Mouse (Mus musculus) liver, postnatal 0 days (tissue): ENCODE measurements around the gene Arpp21. TPM values are rescaled to one million over a fixed set of nuclear protein-coding genes. Genes with fewer than 3 reads are reported as not detected.

Source experiments
- ATAC-seq: fragments of 200-750 bp; cut with Nextera tagmentation; 2 replicates; pipeline ENCODE4 v1.8.0; 2017; ENCODE audit warnings: mild to moderate bottlenecking, moderate library complexity
- DNase-seq: peaks from one replicate; pipeline ENCODE4 v3.0.0-alpha.2; 2016
- H3K27ac ChIP-seq: fragments of 300-500 bp; sonication (generic); 2 replicates; pipeline ENCODE4 v1.5.1; 2014; ENCODE audit warnings: antibody characterized with exemption, moderate library complexity, mild to moderate bottlenecking, low read depth
- H3K27me3 ChIP-seq: fragments of 300-500 bp; sonication (generic); 2 replicates; pipeline ENCODE4 v1.6.1; 2014; ENCODE audit warnings: low read length, control low read depth, mixed read lengths; ENCODE audit not compliant: insufficient read depth
- H3K36me3 ChIP-seq: fragments of 300-500 bp; sonication (generic); replicated peaks from 2 replicates; pipeline ENCODE4 v1.6.1; 2014; ENCODE audit warnings: mild to moderate bottlenecking, control low read depth, low read length, moderate library complexity, mixed read lengths; ENCODE audit not compliant: insufficient read depth
- H3K4me1 ChIP-seq: fragments of 300-500 bp; sonication (generic); 2 replicates; pipeline ENCODE4 v1.6.1; 2014; ENCODE audit warnings: antibody characterized with exemption, mild to moderate bottlenecking, control low read depth; ENCODE audit not compliant: insufficient read depth
- H3K4me2 ChIP-seq: fragments of 300-500 bp; sonication (generic); 2 replicates; pipeline ENCODE4 v1.6.1; 2014; ENCODE audit warnings: low read depth, mild to moderate bottlenecking, low read length, moderate library complexity, mixed read lengths
- H3K4me3 ChIP-seq: fragments of 300-500 bp; sonication (generic); 2 replicates; pipeline ENCODE4 v1.5.1; 2014; ENCODE audit warnings: low read depth, low read length
- H3K9ac ChIP-seq: fragments of 300-500 bp; sonication (generic); replicated peaks from 2 replicates; pipeline ENCODE4 v1.6.1; 2014; ENCODE audit warnings: mild to moderate bottlenecking, moderate library complexity
- H3K9me3 ChIP-seq: fragments of 300-500 bp; sonication (generic); 2 replicates; pipeline ENCODE4 v1.6.1; 2016; ENCODE audit warnings: mild to moderate bottlenecking, control low read depth, low read length, mixed read lengths
- CTCF ChIP-seq: sonication (generic); IDR thresholded peaks from 2 replicates; pipeline ENCODE4 v1.5.1; 2016; ENCODE audit warnings: antibody characterized with exemption, low read depth
- EP300 ChIP-seq: IDR thresholded peaks from 2 replicates; pipeline ENCODE4 v1.6.1; 2016; ENCODE audit warnings: antibody characterized with exemption, low read depth, mild to moderate bottlenecking
- WGBS: fragments of 180-500 bp; shearing (Covaris S2); extraction: QIAGEN DNeasy Blood & Tissue Kit; methylation state at CpG from one replicate; pipeline ENCODE4 v1.1.7; 2014; ENCODE audit not compliant: insufficient replicate concordance; 5-methylcytosine and 5-hydroxymethylcytosine counted together
- polyA plus RNA-seq: library from polyadenylated mRNA; unstranded; fragments of >200 nt; fragmentation: Nextera tagmentation; extraction: Ambion mirVana; gene quantifications from 2 replicates; pipeline ENCODE4 v1.2.1, GENCODE M21; 2015

Arpp21 gene
- polyA plus RNA-seq, 1 experiment from 2014 or later: 0.74 TPM

- H3K4me2 ChIP-seq: no peak overlapping the region
- H3K9ac ChIP-seq: no peak overlapping the region
- ATAC-seq (no peak), DNase-seq (no peak)
- no peaks in the 10 kb centered on the region for H3K4me1 ChIP-seq
- TF ChIP-seq EP300 (no peak), CTCF (no peak)
- WGBS: 56% methylated on average over 5 of the region's 5 CpGs
- no peaks in the 10 kb centered on the region for H3K27me3 ChIP-seq
- no peaks in the 10 kb centered on the region for H3K36me3 ChIP-seq
- no peaks in the 10 kb centered on the region for H3K9me3 ChIP-seq
- no peak overlapping the region for H3K27ac ChIP-seq
- H3K4me3 ChIP-seq: no peak overlapping the region
Observed at GRCm38 (mm10) chr9:112153972-112154371, 81.8 kb downstream of the Arpp21 start.

GRCm38 (mm10) chr9:112152762-112153161 is 83.0 kb downstream of the Arpp21 start:
- H3K9ac ChIP-seq: no peak overlapping the region
- ATAC-seq (no peak), DNase-seq (no peak)
- no peak for TF ChIP-seq CTCF
- TF ChIP-seq EP300: peak; percentile 59; the same call in 1 of the 2 replicates
- H3K36me3 ChIP-seq: no peaks in the 10 kb centered on the region
- no peaks in the 10 kb centered on the region for H3K9me3 ChIP-seq
- no peak overlapping the region for H3K27ac ChIP-seq
- H3K4me3 ChIP-seq: no peak overlapping the region
- WGBS: 52% methylated on average over 2 of the region's 2 CpGs
- H3K27me3 ChIP-seq: no peaks in the 10 kb centered on the region
- H3K4me1 ChIP-seq: no peaks in the 10 kb centered on the region
- H3K4me2 ChIP-seq: no peak overlapping the region

GRCm38 (mm10) chr9:112151177-112151576 is 84.6 kb downstream of the Arpp21 start:
- H3K4me2 ChIP-seq: no peak overlapping the region
- H3K4me3 ChIP-seq: no peak overlapping the region
- H3K36me3 ChIP-seq: no peaks in the 10 kb centered on the region
- DNase-seq: no peak
- ATAC-seq: no peak
- H3K4me1 ChIP-seq: no peaks in the 10 kb centered on the region
- H3K27me3 ChIP-seq: no peaks in the 10 kb centered on the region
- no peak overlapping the region for H3K9ac ChIP-seq
- WGBS: 80% methylated on average over 5 of the region's 5 CpGs
- no peak overlapping the region for H3K27ac ChIP-seq
- TF ChIP-seq CTCF: no peak
- no peak for TF ChIP-seq EP300
- H3K9me3 ChIP-seq: no peaks in the 10 kb centered on the region

- WGBS: 49% methylated on average over 8 of the region's 8 CpGs
- Histone ChIP-seq H3K4me3 (no peak overlapping the region), H3K27me3 (no peaks in the 10 kb centered on the region), H3K27ac (no peak overlapping the region), H3K9me3 (no peaks in the 10 kb centered on the region), H3K4me2 (no peak overlapping the region), H3K9ac (no peak overlapping the region), H3K36me3 (no peaks in the 10 kb centered on the region), H3K4me1 (no peaks in the 10 kb centered on the region)
- DNase-seq (no peak), ATAC-seq (no peak)
- TF ChIP-seq CTCF (no peak), EP300 (no peak)
Observed at GRCm38 (mm10) chr9:112140658-112141057, 95.1 kb downstream of the Arpp21 start.

GRCm38 (mm10) chr9:112137820-112138219 is 97.9 kb downstream of the Arpp21 start:
- TF ChIP-seq CTCF (no peak), EP300 (no peak)
- Histone ChIP-seq H3K27ac (no peak overlapping the region), H3K4me1 (no peaks in the 10 kb centered on the region), H3K36me3 (no peaks in the 10 kb centered on the region), H3K9me3 (no peaks in the 10 kb centered on the region), H3K27me3 (no peaks in the 10 kb centered on the region), H3K9ac (no peak overlapping the region), H3K4me2 (no peak overlapping the region), H3K4me3 (no peak overlapping the region)
- DNase-seq (no peak), ATAC-seq (no peak)

GRCm38 (mm10) chr9:112130812-112131211 is 104.9 kb downstream of the Arpp21 start:
- no peaks in the 10 kb centered on the region for H3K4me1 ChIP-seq
- no peak overlapping the region for H3K4me2 ChIP-seq
- no peaks in the 10 kb centered on the region for H3K36me3 ChIP-seq
- H3K4me3 ChIP-seq: no peak overlapping the region
- no peaks in the 10 kb centered on the region for H3K9me3 ChIP-seq
- TF ChIP-seq CTCF: no peak
- no peak for TF ChIP-seq EP300
- no peaks in the 10 kb centered on the region for H3K27me3 ChIP-seq
- no peak overlapping the region for H3K9ac ChIP-seq
- no peak overlapping the region for H3K27ac ChIP-seq
- DNase-seq (no peak), ATAC-seq (no peak)
- 64% methylated on average over 3 of the region's 3 CpGs for WGBS

- H3K4me2 ChIP-seq: no peak overlapping the region
- H3K27ac ChIP-seq: no peak overlapping the region
- 42% methylated on average over 10 of the region's 10 CpGs for WGBS
- TF ChIP-seq EP300 (no peak), CTCF (no peak)
- ATAC-seq: no peak
- no peaks in the 10 kb centered on the region for H3K4me1 ChIP-seq
- no peaks in the 10 kb centered on the region for H3K36me3 ChIP-seq
- no peaks in the 10 kb centered on the region for H3K9me3 ChIP-seq
- DNase-seq: no peak
- H3K4me3 ChIP-seq: no peak overlapping the region
- H3K27me3 ChIP-seq: no peaks in the 10 kb centered on the region
- H3K9ac ChIP-seq: no peak overlapping the region
Observed at GRCm38 (mm10) chr9:112124667-112125066, 111.1 kb downstream of the Arpp21 start.
